Mouse (Mus musculus) embryonic facial prominence, embryonic 11.5 days (tissue): ENCODE results near the gene Samd5. TPM values are rescaled to one million over a fixed set of nuclear protein-coding genes. Genes with fewer than 3 reads are reported as not detected.

Experiments
- ATAC-seq: fragments of 200-750 bp; cut with Nextera tagmentation; replicated peaks from 2 replicates; pipeline ENCODE4 v1.8.0; 2017; ENCODE audit warnings: low read depth; ENCODE audit not compliant: insufficient number of reproducible peaks, low FRiP score, low TSS enrichment
- DNase-seq: peaks from one replicate; pipeline ENCODE4 v3.0.0-alpha.2; 2015; ENCODE audit warnings: low spot score
- H3K27ac ChIP-seq: fragments of 300-500 bp; sonication (generic); replicated peaks from 2 replicates; pipeline ENCODE4 v1.5.1; 2014; ENCODE audit warnings: mild to moderate bottlenecking, low read depth, low read length, control low read depth
- H3K27me3 ChIP-seq: fragments of 300-500 bp; sonication (generic); 2 replicates; pipeline ENCODE4 v1.6.1; 2014; ENCODE audit warnings: mild to moderate bottlenecking, low read length, moderate library complexity, mixed read lengths; ENCODE audit not compliant: control insufficient read depth, insufficient read depth
- H3K36me3 ChIP-seq: fragments of 300-500 bp; sonication (generic); replicated peaks from 2 replicates; pipeline ENCODE4 v1.6.1; 2014; ENCODE audit warnings: low read depth, mild to moderate bottlenecking, low read length, moderate library complexity, mixed read lengths; ENCODE audit not compliant: control insufficient read depth, insufficient read depth
- H3K4me1 ChIP-seq: fragments of 300-500 bp; sonication (generic); 2 replicates; pipeline ENCODE4 v1.6.1; 2014; ENCODE audit warnings: low read length, mixed read lengths; ENCODE audit not compliant: control insufficient read depth, insufficient read depth
- H3K4me2 ChIP-seq: fragments of 300-500 bp; sonication (generic); 2 replicates; pipeline ENCODE4 v1.6.1; 2014; ENCODE audit warnings: low read depth, mild to moderate bottlenecking, control low read depth, low read length, moderate library complexity
- H3K4me3 ChIP-seq: fragments of 300-500 bp; sonication (generic); 2 replicates; pipeline ENCODE4 v1.5.1; 2014; ENCODE audit warnings: low read depth, low read length, control low read depth
- H3K9ac ChIP-seq: fragments of 300-500 bp; sonication (generic); replicated peaks from 2 replicates; pipeline ENCODE4 v1.6.1; 2014; ENCODE audit warnings: mild to moderate bottlenecking, control low read depth, low read length
- H3K9me3 ChIP-seq: fragments of 300-500 bp; sonication (generic); replicated peaks from 2 replicates; pipeline ENCODE4 v1.6.1; 2016; ENCODE audit warnings: mild to moderate bottlenecking, low read length, inconsistent platforms, mixed read lengths; ENCODE audit not compliant: control insufficient read depth
- WGBS: fragments of 180-500 bp; shearing (Covaris S2); extraction: QIAGEN DNeasy Blood & Tissue Kit; methylation state at CpG from one replicate; pipeline ENCODE4 v1.1.7; 2014; 5-methylcytosine and 5-hydroxymethylcytosine counted together
- polyA plus RNA-seq: library from polyadenylated mRNA; unstranded; fragments of >200 nt; fragmentation: Nextera tagmentation; extraction: Ambion mirVana; gene quantifications from 2 replicates; pipeline ENCODE4 v1.2.1, GENCODE M21; 2014

The Samd5 gene
- polyA plus RNA-seq, 1 experiment from 2014 or later = 5.9 TPM

GRCm38 (mm10) chr10:9648464-9648863 lies 26.5 kb downstream of the Samd5 start:
- Histone ChIP-seq H3K4me2 (no peak overlapping the region), H3K9ac (no peak overlapping the region), H3K36me3 (no peaks in the 10 kb centered on the region), H3K9me3 (no peaks in the 10 kb centered on the region), H3K27me3 (no peaks in the 10 kb centered on the region), H3K27ac (no peak overlapping the region), H3K4me3 (no peak overlapping the region), H3K4me1 (peaks cover 3% of the 10 kb centered on the region; the same call in 1 of the 2 replicates)
- WGBS = 50% methylated on average over 2 of the region's 2 CpGs
- DNase-seq = no peak
- no peak for ATAC-seq

- Histone ChIP-seq H3K4me3 (no peak overlapping the region), H3K4me2 (no peak overlapping the region), H3K36me3 (no peaks in the 10 kb centered on the region), H3K9ac (no peak overlapping the region), H3K9me3 (no peaks in the 10 kb centered on the region), H3K27me3 (no peaks in the 10 kb centered on the region), H3K27ac (no peak overlapping the region), H3K4me1 (peaks cover 3% of the 10 kb centered on the region; the same call in 1 of the 2 replicates)
- DNase-seq (no peak), ATAC-seq (no peak)
- 78% methylated on average over 6 of the region's 6 CpGs for WGBS
Observed at GRCm38 (mm10) chr10:9647741-9648140, 27.3 kb downstream of the Samd5 start.

GRCm38 (mm10) chr10:9646391-9646790 lies 28.6 kb downstream of the Samd5 start:
- Histone ChIP-seq H3K27me3 (no peaks in the 10 kb centered on the region), H3K27ac (no peak overlapping the region), H3K36me3 (no peaks in the 10 kb centered on the region), H3K9ac (no peak overlapping the region), H3K4me3 (no peak overlapping the region), H3K9me3 (no peaks in the 10 kb centered on the region), H3K4me2 (no peak overlapping the region), H3K4me1 (peaks cover 3% of the 10 kb centered on the region; the same call in 1 of the 2 replicates)
- WGBS = 84% methylated on average over 3 of the region's 3 CpGs
- DNase-seq = no peak
- ATAC-seq = no peak

- H3K4me1 ChIP-seq = no peaks in the 10 kb centered on the region
- H3K36me3 ChIP-seq = no peaks in the 10 kb centered on the region
- no peak overlapping the region for H3K4me2 ChIP-seq
- H3K9me3 ChIP-seq = no peaks in the 10 kb centered on the region
- H3K9ac ChIP-seq = no peak overlapping the region
- H3K4me3 ChIP-seq = no peak overlapping the region
- no peak for ATAC-seq
- no peak for DNase-seq
- no peaks in the 10 kb centered on the region for H3K27me3 ChIP-seq
- H3K27ac ChIP-seq = no peak overlapping the region
- 76% methylated on average over 6 of the region's 6 CpGs for WGBS
Observed at GRCm38 (mm10) chr10:9643531-9643930, 31.5 kb downstream of the Samd5 start.

GRCm38 (mm10) chr10:9642077-9642476 lies 32.9 kb downstream of the Samd5 start:
- Histone ChIP-seq H3K9ac (no peak overlapping the region), H3K4me3 (no peak overlapping the region), H3K27me3 (no peaks in the 10 kb centered on the region), H3K27ac (no peak overlapping the region), H3K4me2 (no peak overlapping the region), H3K4me1 (no peaks in the 10 kb centered on the region), H3K9me3 (no peaks in the 10 kb centered on the region), H3K36me3 (no peaks in the 10 kb centered on the region)
- ATAC-seq = no peak
- 94% methylated on average over 4 of the region's 4 CpGs for WGBS
- DNase-seq = no peak

GRCm38 (mm10) chr10:9640678-9641077 lies 34.3 kb downstream of the Samd5 start:
- WGBS = 74% methylated on average over 2 of the region's 2 CpGs
- H3K27ac ChIP-seq = no peak overlapping the region
- no peak for ATAC-seq

GRCm38 (mm10) chr10:9640056-9640455 lies 35.0 kb downstream of the Samd5 start:
- Histone ChIP-seq H3K27ac (no peak overlapping the region), H3K9ac (no peak overlapping the region), H3K4me1 (no peaks in the 10 kb centered on the region), H3K27me3 (no peaks in the 10 kb centered on the region), H3K4me2 (no peak overlapping the region), H3K36me3 (no peaks in the 10 kb centered on the region), H3K9me3 (no peaks in the 10 kb centered on the region), H3K4me3 (no peak overlapping the region)
- ATAC-seq (no peak), DNase-seq (no peak)
- 79% methylated on average over 2 of the region's 2 CpGs for WGBS

More at GRCm38 (mm10) chr10:9640678-9641077, 34.3 kb downstream of the Samd5 start:
- Histone ChIP-seq H3K4me2 (no peak overlapping the region), H3K4me3 (no peak overlapping the region), H3K9me3 (no peaks in the 10 kb centered on the region), H3K27me3 (no peaks in the 10 kb centered on the region), H3K36me3 (no peaks in the 10 kb centered on the region), H3K9ac (no peak overlapping the region), H3K4me1 (no peaks in the 10 kb centered on the region)
- no peak for DNase-seq

- H3K36me3 ChIP-seq = no peaks in the 10 kb centered on the region
- no peak overlapping the region for H3K9ac ChIP-seq
- 24% methylated on average over 1 of the region's 1 CpGs for WGBS
- no peaks in the 10 kb centered on the region for H3K4me1 ChIP-seq
- ATAC-seq = no peak
- H3K4me3 ChIP-seq = no peak overlapping the region
- no peaks in the 10 kb centered on the region for H3K9me3 ChIP-seq
- no peak overlapping the region for H3K4me2 ChIP-seq
- no peak for DNase-seq
- H3K27me3 ChIP-seq = no peaks in the 10 kb centered on the region
- no peak overlapping the region for H3K27ac ChIP-seq
Observed at GRCm38 (mm10) chr10:9625356-9625755, 49.7 kb downstream of the Samd5 start.
